Comparison of ENCODE assay signal across 15 mouse cellular contexts in the genomic region with DNA sequence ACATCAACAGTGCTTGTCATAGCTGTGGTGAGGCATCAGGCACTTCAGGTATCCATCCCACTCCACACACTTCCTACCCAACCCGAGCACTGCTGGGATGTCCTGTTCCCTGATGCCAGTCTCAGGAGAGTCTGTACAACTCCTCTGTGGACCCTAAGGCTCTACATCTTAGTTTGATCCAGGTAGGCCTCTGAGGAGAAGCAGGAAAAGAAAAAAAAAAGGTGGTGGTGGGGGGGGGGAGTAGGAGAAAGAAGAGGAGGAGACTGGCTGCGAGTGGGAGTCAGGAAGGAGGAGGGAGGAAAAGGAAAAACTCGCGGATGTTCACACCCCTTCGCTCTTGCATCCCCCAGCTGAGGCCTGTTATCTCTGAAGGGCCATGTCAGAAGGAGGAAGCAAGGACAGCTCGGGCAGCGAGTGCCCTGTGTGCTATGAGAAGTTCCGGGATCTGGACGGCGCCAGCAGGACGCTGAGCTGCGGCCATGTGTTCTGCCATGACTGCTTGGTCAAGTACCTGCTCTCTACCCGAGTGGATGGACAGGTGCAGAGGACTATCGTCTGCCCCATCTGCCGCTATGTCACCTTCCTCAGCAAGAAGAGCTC. TPM values are rescaled to one million over a fixed set of nuclear protein-coding genes. Genes with fewer than 3 reads are reported as not detected.
DNase-seq lines count a peak whose midpoint lies in the region; ATAC-seq and TF ChIP-seq lines count a peak whose summit lies in the region.
"Had no signal": no experiment of that assay in that cellular context is flagged by ENCODE, and none has a peak within 500 bp of the region (broad histone marks: within the 10 kb centered on the region; RNA-seq: fewer than 3 reads in every experiment).

No protein-coding gene starts in this region.

- no peak overlapping the region for H3K27ac ChIP-seq in intestine, embryonic 16.5 days (ENCODE audit: low read length)
- H3K27ac ChIP-seq in intestine, postnatal 0 days (ENCODE audit: low read depth, low read length), result no peak overlapping the region
- no peak overlapping the region for H3K27ac ChIP-seq in midbrain, embryonic 13.5 days
- no peak overlapping the region for H3K27ac ChIP-seq in midbrain, embryonic 14.5 days (replicated peaks; ENCODE audit: low read depth, low read length)
- H3K27ac ChIP-seq in liver, embryonic 15.5 days (replicated peaks), result 0 out of 2 replicates have a peak overlapping the region, but pooled peaks have one; percentile 38
- H3K27ac ChIP-seq: limb, embryonic 15.5 days had no signal

- no peak for TF ChIP-seq CTCF in intestine, postnatal 0 days (IDR thresholded peaks at IDR 0.05; ENCODE audit: low read depth)

- no peaks in the 10 kb centered on the region for H3K36me3 ChIP-seq in intestine, embryonic 16.5 days (ENCODE audit: control insufficient read depth, insufficient read depth, low read length)
- no peaks in the 10 kb centered on the region for H3K36me3 ChIP-seq in intestine, postnatal 0 days (ENCODE audit: control insufficient read depth, insufficient read depth)
- no peaks in the 10 kb centered on the region for H3K36me3 ChIP-seq in midbrain, embryonic 13.5 days
- H3K36me3 ChIP-seq in midbrain, embryonic 14.5 days (ENCODE audit: control insufficient read depth, insufficient read depth, low read length), result no peaks in the 10 kb centered on the region
- no peaks in the 10 kb centered on the region for H3K36me3 ChIP-seq in liver, embryonic 15.5 days (replicated peaks)
- H3K36me3 ChIP-seq: limb, embryonic 15.5 days had no signal

- no peak overlapping the region for H3K4me3 ChIP-seq in intestine, embryonic 16.5 days (ENCODE audit: low read length)
- no peak overlapping the region for H3K4me3 ChIP-seq in intestine, postnatal 0 days (ENCODE audit: low read depth, low read length)
- H3K4me3 ChIP-seq in midbrain, embryonic 13.5 days (replicated peaks), result no peak overlapping the region
- H3K4me3 ChIP-seq in midbrain, embryonic 14.5 days (replicated peaks; ENCODE audit: low read depth, low read length), result no peak overlapping the region
- no peak overlapping the region for H3K4me3 ChIP-seq in liver, embryonic 15.5 days (replicated peaks)
- H3K4me3 ChIP-seq: limb, embryonic 15.5 days had no signal

- intact Hi-C loops in left cerebral cortex, postnatal 25 days (cut with DNase I), result no loop called here

- H3K27me3 ChIP-seq in intestine, embryonic 16.5 days (replicated peaks; ENCODE audit: control insufficient read depth, insufficient read depth, low read length), result no peaks in the 10 kb centered on the region
- H3K27me3 ChIP-seq in intestine, postnatal 0 days (replicated peaks; ENCODE audit: control insufficient read depth, insufficient read depth, low read length), result no peaks in the 10 kb centered on the region
- no peaks in the 10 kb centered on the region for H3K27me3 ChIP-seq in midbrain, embryonic 13.5 days
- no peaks in the 10 kb centered on the region for H3K27me3 ChIP-seq in midbrain, embryonic 14.5 days (ENCODE audit: control insufficient read depth, insufficient read depth, low read length)
- no peaks in the 10 kb centered on the region for H3K27me3 ChIP-seq in liver, embryonic 15.5 days
- H3K27me3 ChIP-seq: limb, embryonic 15.5 days had no signal

- no peaks in the 10 kb centered on the region for H3K9me3 ChIP-seq in intestine, embryonic 16.5 days (ENCODE audit: control insufficient read depth, low read length)
- H3K9me3 ChIP-seq in intestine, postnatal 0 days (ENCODE audit: control insufficient read depth), result no peaks in the 10 kb centered on the region
- no peaks in the 10 kb centered on the region for H3K9me3 ChIP-seq in midbrain, embryonic 13.5 days
- H3K9me3 ChIP-seq in midbrain, embryonic 14.5 days (ENCODE audit: control insufficient read depth, low read length), result no peaks in the 10 kb centered on the region
- no peaks in the 10 kb centered on the region for H3K9me3 ChIP-seq in liver, embryonic 15.5 days (replicated peaks)
- H3K9me3 ChIP-seq: limb, embryonic 15.5 days had no signal

- H3K9ac ChIP-seq in intestine, embryonic 16.5 days (ENCODE audit: low read depth, low read length), result peak overlapping the region; percentile 26; the same call in 1 of the 2 replicates
- H3K9ac ChIP-seq in intestine, postnatal 0 days (ENCODE audit: low read depth, low read length), result no peak overlapping the region
- H3K9ac ChIP-seq in midbrain, embryonic 13.5 days (replicated peaks), result peak overlapping the region; percentile 29
- no peak overlapping the region for H3K9ac ChIP-seq in midbrain, embryonic 14.5 days (replicated peaks; ENCODE audit: low read length)
- peak overlapping the region; percentile 11; the same call in 1 of the 2 replicates for H3K9ac ChIP-seq in liver, embryonic 15.5 days
- H3K9ac ChIP-seq: limb, embryonic 15.5 days had no signal

- H3K4me2 ChIP-seq in intestine, embryonic 16.5 days (ENCODE audit: low read depth, low read length), result no peak overlapping the region
- H3K4me2 ChIP-seq in intestine, postnatal 0 days (replicated peaks; ENCODE audit: low read depth), result no peak overlapping the region
- no peak overlapping the region for H3K4me2 ChIP-seq in midbrain, embryonic 13.5 days (replicated peaks)
- H3K4me2 ChIP-seq in midbrain, embryonic 14.5 days (ENCODE audit: low read length), result no peak overlapping the region
- peak overlapping the region; percentile 36 for H3K4me2 ChIP-seq in liver, embryonic 15.5 days
- H3K4me2 ChIP-seq: limb, embryonic 15.5 days had no signal

- WGBS in intestine, embryonic 16.5 days, result 72% methylated on average over 15 of the region's 15 CpGs
- 60% methylated on average over 15 of the region's 15 CpGs for WGBS in intestine, postnatal 0 days
- 84% methylated on average over 15 of the region's 15 CpGs for WGBS in midbrain, embryonic 13.5 days
- WGBS in midbrain, embryonic 14.5 days, result 86% methylated on average over 15 of the region's 15 CpGs
- 37% methylated on average over 15 of the region's 15 CpGs for WGBS in liver, embryonic 15.5 days (ENCODE audit: insufficient replicate concordance)

- H3K4me1 ChIP-seq in intestine, embryonic 16.5 days (ENCODE audit: control insufficient read depth, insufficient read depth, low read length), result no peaks in the 10 kb centered on the region
- no peaks in the 10 kb centered on the region for H3K4me1 ChIP-seq in intestine, postnatal 0 days (replicated peaks; ENCODE audit: control insufficient read depth, insufficient read depth, low read length)
- no peaks in the 10 kb centered on the region for H3K4me1 ChIP-seq in midbrain, embryonic 13.5 days (replicated peaks)
- no peaks in the 10 kb centered on the region for H3K4me1 ChIP-seq in midbrain, embryonic 14.5 days (ENCODE audit: control insufficient read depth, insufficient read depth, low read length)
- H3K4me1 ChIP-seq in liver, embryonic 15.5 days (replicated peaks), result peaks cover 47% of the 10 kb centered on the region

- no peak for ATAC-seq in intestine, embryonic 16.5 days
- no peak for ATAC-seq in intestine, postnatal 0 days
- no peak for ATAC-seq in midbrain, embryonic 13.5 days
- ATAC-seq in midbrain, embryonic 14.5 days (ENCODE audit: low FRiP score, low TSS enrichment), result no peak
- no peak for ATAC-seq in liver, embryonic 15.5 days (ENCODE audit: insufficient read depth)
- ATAC-seq: forebrain, embryonic 16.5 days; midbrain, embryonic 16.5 days had no signal

- DNase-seq in midbrain, embryonic 14.5 days, result no peak
- peak; percentile 37 for DNase-seq in kidney, postnatal 14 days
- no peak for DNase-seq in left cerebral cortex, postnatal 25 days (ENCODE audit: low spot score in 2 of 2)
- DNase-seq: adrenal gland, postnatal 25 days; gastrocnemius, postnatal 25 days had no signal

RNA-seq across cellular contexts. Expression of a gene that starts 4.0 kb away (rescaled TPM):
- polyA plus RNA-seq in intestine, embryonic 16.5 days (2015; fragmentation: Nextera tagmentation; extraction: Ambion mirVana), result 0.34 and 0.54 TPM in 2 replicates
- polyA plus RNA-seq in intestine, postnatal 0 days (2015; fragmentation: Nextera tagmentation; extraction: Ambion mirVana), result 0.04 and 0.13 TPM in 2 replicates
- polyA plus RNA-seq in midbrain, embryonic 13.5 days (2015; fragmentation: Nextera tagmentation; extraction: Ambion mirVana), result 0.04 and 0.05 TPM in 2 replicates
- polyA plus RNA-seq in midbrain, embryonic 14.5 days (2014; fragmentation: Nextera tagmentation; extraction: Ambion mirVana), result not detected in 2 replicates
- 0.13 TPM in 2 replicates for polyA plus RNA-seq in liver, embryonic 15.5 days (2015; fragmentation: Nextera tagmentation; extraction: Ambion mirVana)
- total RNA-seq in left cerebral cortex, postnatal 25 days (2021), result not detected
- total RNA-seq: CH12.LX; gastrocnemius, postnatal 25 days; layer of hippocampus, postnatal 25 days had no signal
- polyA plus RNA-seq: forebrain, embryonic 16.5 days; midbrain, embryonic 16.5 days; small intestine, adult 2 months had no signal

RNA-seq across cellular contexts. Expression of a gene that starts 9.1 kb away (rescaled TPM):
- polyA plus RNA-seq in intestine, embryonic 16.5 days (2015; fragmentation: Nextera tagmentation; extraction: Ambion mirVana), result 784 and 889 TPM in 2 replicates
- 623 and 626 TPM in 2 replicates for polyA plus RNA-seq in intestine, postnatal 0 days (2015; fragmentation: Nextera tagmentation; extraction: Ambion mirVana)
- polyA plus RNA-seq in midbrain, embryonic 13.5 days (2015; fragmentation: Nextera tagmentation; extraction: Ambion mirVana), result 718 and 727 TPM in 2 replicates
- 670 and 732 TPM in 2 replicates for polyA plus RNA-seq in midbrain, embryonic 14.5 days (2014; fragmentation: Nextera tagmentation; extraction: Ambion mirVana)
- 434 and 517 TPM in 2 replicates for polyA plus RNA-seq in liver, embryonic 15.5 days (2015; fragmentation: Nextera tagmentation; extraction: Ambion mirVana)
- 100 to 1,000 TPM; 679 to 691 TPM for total RNA-seq in left cerebral cortex, postnatal 25 days (2021)

RNA-seq across cellular contexts. Expression of a gene that starts 20.7 kb away (rescaled TPM):
- 70.4 and 73.6 TPM in 2 replicates for polyA plus RNA-seq in intestine, embryonic 16.5 days (2015; fragmentation: Nextera tagmentation; extraction: Ambion mirVana)
- polyA plus RNA-seq in intestine, postnatal 0 days (2015; fragmentation: Nextera tagmentation; extraction: Ambion mirVana), result 63.6 and 67.6 TPM in 2 replicates
- 79.9 and 80.8 TPM in 2 replicates for polyA plus RNA-seq in midbrain, embryonic 13.5 days (2015; fragmentation: Nextera tagmentation; extraction: Ambion mirVana)
- polyA plus RNA-seq in midbrain, embryonic 14.5 days (2014; fragmentation: Nextera tagmentation; extraction: Ambion mirVana), result 67.4 and 86.3 TPM in 2 replicates
- 37.6 and 41.7 TPM in 2 replicates for polyA plus RNA-seq in liver, embryonic 15.5 days (2015; fragmentation: Nextera tagmentation; extraction: Ambion mirVana)
- total RNA-seq in left cerebral cortex, postnatal 25 days (2021), result 100 to 1,000 TPM; 102 to 121 TPM

RNA-seq across cellular contexts. Expression of a gene that starts 34.5 kb away (rescaled TPM):
- polyA plus RNA-seq in intestine, embryonic 16.5 days (2015; fragmentation: Nextera tagmentation; extraction: Ambion mirVana), result not detected in 2 replicates
- not detected in 2 replicates for polyA plus RNA-seq in intestine, postnatal 0 days (2015; fragmentation: Nextera tagmentation; extraction: Ambion mirVana)
- 0.57 and 0.73 TPM in 2 replicates for polyA plus RNA-seq in midbrain, embryonic 13.5 days (2015; fragmentation: Nextera tagmentation; extraction: Ambion mirVana)
- 0.53 and 1.1 TPM in 2 replicates for polyA plus RNA-seq in midbrain, embryonic 14.5 days (2014; fragmentation: Nextera tagmentation; extraction: Ambion mirVana)
- not detected in 2 replicates for polyA plus RNA-seq in liver, embryonic 15.5 days (2015; fragmentation: Nextera tagmentation; extraction: Ambion mirVana)
- total RNA-seq in left cerebral cortex, postnatal 25 days (2021), result 1 to 10 TPM in 1 of 2 experiments, not detected in 1; 1.7 TPM
- total RNA-seq: CH12.LX; gastrocnemius, postnatal 25 days; layer of hippocampus, postnatal 25 days had no signal
- polyA plus RNA-seq: limb, embryonic 15.5 days; small intestine, adult 2 months had no signal

Comparison
In these comparisons a context has a peak if more than half of its experiments do, and no peak if none do; other contexts are left out.
1. H3K9ac ChIP-seq: peak in intestine, embryonic 16.5 days (single experiment), midbrain, embryonic 13.5 days (single experiment) and liver, embryonic 15.5 days (single experiment); none in intestine, postnatal 0 days (single experiment) and midbrain, embryonic 14.5 days (single experiment).